Mouse (Mus musculus) erythroblast, embryonic 14.5 days (primary cell): Measurements from ENCODE around the gene Elf2.

ENCODE experiments used
- GATA1 ChIP-seq: IDR thresholded peaks from 2 replicates; pipeline ENCODE4 v1.6.1; 2012; ENCODE audit warnings: low read length, inconsistent platforms, mixed read lengths
- TAL1 ChIP-seq: IDR thresholded peaks from 3 replicates; pipeline ENCODE4 v1.6.1; 2012; ENCODE audit warnings: low read length, inconsistent platforms, mixed read lengths

DNA sequence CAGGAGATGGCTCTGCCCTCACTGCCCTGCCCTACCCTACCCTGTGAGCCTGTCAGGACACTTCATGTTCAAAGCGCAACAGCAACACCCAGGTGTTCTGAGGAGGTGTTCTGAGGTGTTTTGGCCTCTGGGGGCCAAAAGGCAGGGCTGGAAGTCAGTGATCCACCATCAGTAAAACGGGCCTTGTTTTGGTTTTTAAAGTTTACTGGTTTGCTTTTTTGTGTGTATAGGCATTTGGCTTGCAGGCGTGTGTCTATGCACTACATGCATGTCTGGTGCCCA is 38.1 kb upstream of the Elf2 start:
- TF ChIP-seq GATA1 (no peak), TAL1 (no peak)
